Mouse (Mus musculus) adrenal gland, postnatal 0 days (tissue): Measurements from ENCODE around the gene Rps4x. TPM values are rescaled to one million over a fixed set of nuclear protein-coding genes. Genes with fewer than 3 reads are reported as not detected.

ENCODE experiments used
- polyA plus RNA-seq: library from polyadenylated mRNA; unstranded; fragments of >200 nt; fragmentation: Nextera tagmentation; extraction: Ambion mirVana; gene quantifications from 2 replicates; pipeline ENCODE4 v1.2.1, GENCODE M21; 2015

The Rps4x gene
- polyA plus RNA-seq, result 652 and 777 TPM in 2 replicates

DNA sequence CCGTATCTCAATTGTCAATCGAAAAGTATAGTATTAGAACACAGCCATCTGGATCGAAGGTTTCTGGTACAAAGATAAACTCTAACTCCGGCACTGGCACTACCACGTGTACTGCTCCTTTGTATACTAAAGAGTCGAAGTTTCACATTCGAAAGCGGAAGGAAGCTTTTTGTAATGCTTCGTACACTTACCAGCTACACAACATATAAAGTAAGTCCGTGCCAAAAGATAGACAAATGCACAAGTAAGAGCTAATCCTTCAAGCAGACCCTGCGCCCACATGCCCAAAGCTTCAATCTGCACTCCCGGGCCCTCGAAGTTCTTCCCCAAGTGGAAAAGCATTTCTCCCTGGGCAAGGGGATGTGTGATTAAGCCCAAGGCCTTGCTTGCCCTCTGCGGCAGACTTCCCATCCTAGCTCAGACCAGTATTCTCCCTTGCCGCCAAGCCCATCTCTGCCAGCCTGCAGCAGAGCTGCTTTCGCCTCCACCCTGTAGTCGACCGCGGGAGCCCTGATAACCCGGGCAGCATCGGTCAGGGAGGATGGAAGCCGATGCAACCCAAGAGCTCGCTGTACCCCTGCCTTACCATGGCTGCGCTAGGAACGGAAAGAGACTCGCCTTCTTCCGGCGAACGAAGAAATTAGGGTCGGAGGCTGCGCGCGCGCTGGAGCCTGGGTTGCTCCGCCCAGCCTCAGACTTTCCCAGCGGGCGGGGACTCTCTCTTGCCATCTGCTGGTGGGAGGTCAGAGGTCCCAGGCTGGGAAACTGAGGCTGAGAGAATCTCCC, at the start of gene Rps4x:
Rps4x (minus strand) TSS at position 683 of the 786 bp plus-strand sequence.

DNA sequence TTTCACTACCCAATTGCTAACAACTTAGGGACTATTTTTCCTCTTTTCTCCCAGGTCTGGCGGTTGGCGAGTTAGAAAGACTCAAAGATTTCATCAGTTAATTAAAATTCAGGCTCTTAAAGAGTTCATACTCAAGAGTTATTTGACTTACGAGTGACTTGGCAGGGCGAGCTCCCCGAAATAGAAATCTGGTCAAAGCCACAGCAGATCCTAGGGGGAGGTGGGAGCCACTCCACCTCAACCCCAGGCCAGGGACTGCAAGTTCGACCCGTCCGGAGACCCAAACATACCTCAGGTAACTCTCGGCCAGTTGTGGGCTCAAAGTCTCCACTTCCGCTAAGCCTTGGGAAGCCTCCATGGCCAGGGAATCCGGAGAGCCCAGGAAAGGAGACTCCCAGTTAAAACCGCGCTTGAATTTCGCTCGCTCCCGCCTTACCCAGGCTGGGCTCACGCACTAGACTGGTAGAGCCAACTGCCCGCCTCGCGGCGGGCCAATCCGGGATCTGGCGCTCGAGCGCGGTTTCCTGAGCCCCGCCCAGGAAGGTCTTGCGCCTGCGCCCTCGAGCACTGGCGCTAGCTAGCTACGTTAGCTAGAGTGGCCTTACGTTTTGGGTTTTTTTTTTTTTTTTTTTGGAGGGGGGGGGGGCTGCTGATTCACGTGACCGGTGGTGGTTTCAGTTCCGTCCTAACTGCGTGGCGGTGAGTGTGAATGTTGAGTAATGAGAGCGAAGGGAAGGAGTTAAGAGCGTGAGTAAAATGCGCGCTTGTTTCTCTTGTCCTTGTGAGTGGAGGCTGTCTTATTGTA, 32.4 kb downstream of the Rps4x start, which contains the start of gene Ercc6l:
Ercc6l (minus strand) TSS at position 474 of the 805 bp plus-strand sequence.

Other genes starting within 250 kb of the Rps4x start
- gene Rtl5, start 118.1 kb downstream of the Rps4x start, polyA plus RNA-seq, result 2.2 and 2.4 TPM in 2 replicates
- 89.7 and 120 TPM in 2 replicates for gene Pin4, start 69.9 kb downstream of the Rps4x start, polyA plus RNA-seq
- 1.7 and 2.1 TPM in 2 replicates for gene Ercc6l, start 32.3 kb downstream of the Rps4x start, polyA plus RNA-seq
- 4.6 and 17.4 TPM in 2 replicates for gene Cited1, start 62.8 kb upstream of the Rps4x start, polyA plus RNA-seq